Mouse (Mus musculus) gastrocnemius, adult 8-10 months (tissue): ENCODE data around the gene Olfr541. TPM values are rescaled to one million over a fixed set of nuclear protein-coding genes. Genes with fewer than 3 reads are reported as not detected.
"Not testable (repeated sequence)": the region's sequence is repeated elsewhere in the genome, so short reads cannot be mapped to it uniquely, and the experiment has no call there.

Experiments used
- DNase-seq, 2 experiments: peaks; one replicate each; pipeline ENCODE4 v3.0.0; 2022; ENCODE audit warnings: low spot score in 2 of 2
- total RNA-seq, 4 experiments: library from RNA; stranded (reverse); gene quantifications; 2 replicates each; pipeline ENCODE4 v1.2.4; 2022

Olfr541 gene
- total RNA-seq = not detected

GRCm38 (mm10) chr7:140696967-140697366 lies at the start of gene Olfr541:
Gene Olfr541, plus strand, starts transcription at chr7:140697267.
- no peak for DNase-seq

GRCm38 (mm10) chr7:140659630-140660029 lies 37.4 kb upstream of the Olfr541 start, which contains the start of gene Olfr539:
Gene Olfr539, plus strand, starts transcription at chr7:140659930.
- DNase-seq = no peak

- not testable (repeated sequence) for DNase-seq
These were observed 26.4 kb upstream of the Olfr541 start for GRCm38 (mm10) chr7:140670693-140671092.

- no peak for DNase-seq
These were observed 21.2 kb upstream of the Olfr541 start for GRCm38 (mm10) chr7:140675863-140676262.

GRCm38 (mm10) chr7:140679591-140679990 lies 17.5 kb upstream of the Olfr541 start:
- not testable (repeated sequence) for DNase-seq

- DNase-seq = no peak
These were observed 15.4 kb upstream of the Olfr541 start, which contains the start of gene Olfr45 for GRCm38 (mm10) chr7:140681651-140682050. Gene Olfr45, plus strand, starts transcription at chr7:140681951.

- no peak for DNase-seq
These were observed 9.3 kb downstream of the Olfr541 start for GRCm38 (mm10) chr7:140706348-140706747.

- DNase-seq = no peak
These were observed 10.6 kb downstream of the Olfr541 start for GRCm38 (mm10) chr7:140707536-140708284.

GRCm38 (mm10) chr7:140717155-140718055 lies 20.3 kb downstream of the Olfr541 start:
- DNase-seq = no peak

- no peak for DNase-seq
These were observed 24.0 kb downstream of the Olfr541 start for GRCm38 (mm10) chr7:140721095-140721494.

- DNase-seq = no peak
These were observed 28.5 kb downstream of the Olfr541 start for GRCm38 (mm10) chr7:140725558-140725957.

- no peak for DNase-seq
These were observed 36.1 kb downstream of the Olfr541 start for GRCm38 (mm10) chr7:140733162-140733561.

GRCm38 (mm10) chr7:140747402-140747801 lies 50.3 kb downstream of the Olfr541 start:
- no peak for DNase-seq

GRCm38 (mm10) chr7:140748116-140748826 lies 51.2 kb downstream of the Olfr541 start:
- DNase-seq = no peak

- DNase-seq = no peak
These were observed 51.7 kb downstream of the Olfr541 start for GRCm38 (mm10) chr7:140748827-140749160.

GRCm38 (mm10) chr7:140754556-140754955 lies 57.5 kb downstream of the Olfr541 start:
- DNase-seq = no peak

Other genes starting within 250 kb of the Olfr541 start
- gene Olfr533, start 233.9 kb upstream of the Olfr541 start, total RNA-seq = not detected
- gene Olfr535, start 213.1 kb upstream of the Olfr541 start, total RNA-seq = not detected
- gene Olfr536, start 189.9 kb upstream of the Olfr541 start, total RNA-seq = not detected
- gene Olfr538, start 129.4 kb upstream of the Olfr541 start, total RNA-seq = not detected
- gene Olfr46, start 96.0 kb upstream of the Olfr541 start, total RNA-seq = not detected
- not detected for gene Olfr61, start 68.3 kb upstream of the Olfr541 start, total RNA-seq
- gene Olfr53, start 50.8 kb upstream of the Olfr541 start, total RNA-seq = not detected
- gene Olfr539, start 37.3 kb upstream of the Olfr541 start, total RNA-seq = not detected
- not detected for gene Olfr45, start 15.3 kb upstream of the Olfr541 start, total RNA-seq
- gene Cyp2e1, start 66.5 kb downstream of the Olfr541 start, total RNA-seq = 10 to 100 TPM in 2 of 4 experiments, 1 to 10 TPM in 2; 1.8 to 29.0 (median 8.8) TPM
- gene Syce1, start 90.6 kb downstream of the Olfr541 start, total RNA-seq = not detected
- gene Zfp941, start 124.9 kb downstream of the Olfr541 start, total RNA-seq = under 1 TPM in 1 of 4 experiments, not detected in 3; 0.11 TPM
- not detected for gene Urah, start 137.8 kb downstream of the Olfr541 start, total RNA-seq
- gene Scgb1c1, start 148.3 kb downstream of the Olfr541 start, total RNA-seq = not detected
- gene Odf3, start 150.5 kb downstream of the Olfr541 start, total RNA-seq = not detected
- not detected for gene Gm45785, start 159.1 kb downstream of the Olfr541 start, total RNA-seq
- gene Ric8a, start 159.7 kb downstream of the Olfr541 start, total RNA-seq = 10 to 100 TPM; 11.8 to 13.5 (median 13.1) TPM
- gene Bet1l, start 160.3 kb downstream of the Olfr541 start, total RNA-seq = 1 to 10 TPM; 6.5 to 7.7 (median 6.8) TPM
- gene Psmd13, start 184.7 kb downstream of the Olfr541 start, total RNA-seq = 10 to 100 TPM; 85.3 to 96.3 (median 89.9) TPM
- 10 to 100 TPM; 18.7 to 23.2 (median 22.2) TPM for gene Sirt3, start 185.0 kb downstream of the Olfr541 start, total RNA-seq
- gene Cox8b, start 203.2 kb downstream of the Olfr541 start, total RNA-seq = 1,000 to 10,000 TPM; 1,780 to 2,019 (median 1,893) TPM
- gene Nlrp6, start 223.6 kb downstream of the Olfr541 start, total RNA-seq = under 1 TPM in 1 of 4 experiments, not detected in 3; 0.08 TPM
- gene Pgghg, start 244.1 kb downstream of the Olfr541 start, total RNA-seq = 1 to 10 TPM; 1.4 to 2.8 (median 2.2) TPM